Mouse (Mus musculus) A20 (cell line): ENCODE results near the gene Klhl12.
"Not testable (repeated sequence)": the region's sequence is repeated elsewhere in the genome, so short reads cannot be mapped to it uniquely, and the experiment has no call there.

Source experiments
- DNase-seq: peaks from one replicate; pipeline ENCODE4 v3.0.0-alpha.2; 2011; ENCODE audit warnings: low read depth, low spot score

Gene Klhl12

DNA sequence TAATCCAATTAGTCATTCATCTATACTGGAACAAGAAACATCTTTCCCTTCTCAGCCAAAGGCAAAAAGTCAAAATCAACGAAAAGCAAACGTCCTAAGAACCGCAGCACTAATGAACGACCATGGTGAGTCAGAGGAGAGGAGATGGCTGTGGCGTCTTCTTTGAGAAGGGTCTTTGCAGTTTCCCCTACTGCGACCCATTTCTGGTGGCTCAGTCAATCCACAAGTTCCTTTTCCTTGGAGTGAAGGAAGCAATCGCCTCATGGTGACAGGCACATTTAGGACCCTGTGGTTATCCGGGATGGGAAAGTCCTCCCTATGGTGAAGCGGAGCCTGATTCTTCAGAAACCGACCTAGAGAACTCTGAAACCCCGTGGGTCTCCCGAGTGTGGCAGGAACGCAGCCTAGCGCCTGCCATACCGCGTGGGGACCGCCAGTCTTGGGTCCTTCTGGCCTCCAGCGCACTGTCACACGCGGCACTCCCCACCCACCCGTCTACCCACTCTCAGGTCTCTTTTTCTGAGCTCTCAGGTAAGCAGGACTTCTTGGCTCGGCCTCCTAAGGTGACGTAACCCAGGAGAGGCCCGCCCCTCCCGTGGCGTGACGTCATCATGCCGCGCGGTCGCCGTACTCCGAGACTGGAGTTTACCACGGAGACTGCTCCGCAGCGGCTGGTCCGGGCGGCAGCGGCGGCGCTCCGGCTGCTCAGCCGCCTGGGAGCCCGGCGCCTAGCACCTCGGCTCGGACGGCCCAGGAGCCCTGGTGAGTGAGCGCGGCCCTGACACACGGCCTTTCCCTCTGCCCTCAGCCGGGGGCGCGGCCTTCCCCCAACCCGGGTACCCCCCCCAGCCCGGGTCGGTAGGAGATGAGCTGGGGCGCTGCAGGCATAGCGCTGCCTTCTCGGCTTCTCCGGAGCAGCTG, at the start of gene Klhl12:
Gene Klhl12, plus strand, starts transcription at position 628 of the 921 bp plus-strand sequence.
- DNase-seq: peak; percentile 96

DNA sequence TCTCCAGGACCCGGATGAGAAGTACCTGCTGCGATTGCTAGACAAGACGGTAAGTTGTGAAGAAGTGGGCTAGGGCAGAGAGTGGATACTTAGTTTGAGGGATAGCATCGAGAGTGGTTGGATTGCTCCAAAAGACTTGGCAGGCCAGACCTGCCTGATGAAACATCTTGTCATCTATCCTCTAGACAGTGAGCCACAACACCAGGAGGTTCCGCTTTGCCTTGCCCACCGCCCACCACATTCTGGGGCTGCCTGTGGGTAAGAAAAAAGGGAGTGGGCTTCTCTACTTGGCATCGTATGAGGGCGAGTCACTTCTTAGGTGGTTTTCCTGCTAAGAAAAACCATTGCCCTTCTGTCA, 48.9 kb upstream of the Klhl12 start:
- no peak for DNase-seq

DNA sequence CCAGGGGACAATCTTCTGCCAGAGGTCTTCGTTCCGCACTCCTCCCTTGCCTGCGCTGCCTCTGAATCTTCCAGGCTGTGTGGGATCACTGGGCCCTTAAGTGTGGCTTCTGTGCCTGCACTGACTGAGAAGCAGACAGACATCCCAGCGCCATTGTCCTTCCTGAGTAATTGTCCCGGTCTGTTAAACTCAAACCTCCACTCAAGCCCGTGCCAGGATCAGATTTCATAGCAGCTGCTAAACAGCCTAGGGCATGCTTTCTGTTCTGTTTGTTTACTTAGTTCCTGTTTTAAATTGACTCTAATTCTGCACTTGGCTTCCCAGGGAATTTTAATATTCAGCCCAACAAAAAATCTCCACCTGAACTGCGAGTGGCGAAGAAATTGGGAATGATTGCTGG, 47.3 kb upstream of the Klhl12 start:
- DNase-seq: no peak

DNA sequence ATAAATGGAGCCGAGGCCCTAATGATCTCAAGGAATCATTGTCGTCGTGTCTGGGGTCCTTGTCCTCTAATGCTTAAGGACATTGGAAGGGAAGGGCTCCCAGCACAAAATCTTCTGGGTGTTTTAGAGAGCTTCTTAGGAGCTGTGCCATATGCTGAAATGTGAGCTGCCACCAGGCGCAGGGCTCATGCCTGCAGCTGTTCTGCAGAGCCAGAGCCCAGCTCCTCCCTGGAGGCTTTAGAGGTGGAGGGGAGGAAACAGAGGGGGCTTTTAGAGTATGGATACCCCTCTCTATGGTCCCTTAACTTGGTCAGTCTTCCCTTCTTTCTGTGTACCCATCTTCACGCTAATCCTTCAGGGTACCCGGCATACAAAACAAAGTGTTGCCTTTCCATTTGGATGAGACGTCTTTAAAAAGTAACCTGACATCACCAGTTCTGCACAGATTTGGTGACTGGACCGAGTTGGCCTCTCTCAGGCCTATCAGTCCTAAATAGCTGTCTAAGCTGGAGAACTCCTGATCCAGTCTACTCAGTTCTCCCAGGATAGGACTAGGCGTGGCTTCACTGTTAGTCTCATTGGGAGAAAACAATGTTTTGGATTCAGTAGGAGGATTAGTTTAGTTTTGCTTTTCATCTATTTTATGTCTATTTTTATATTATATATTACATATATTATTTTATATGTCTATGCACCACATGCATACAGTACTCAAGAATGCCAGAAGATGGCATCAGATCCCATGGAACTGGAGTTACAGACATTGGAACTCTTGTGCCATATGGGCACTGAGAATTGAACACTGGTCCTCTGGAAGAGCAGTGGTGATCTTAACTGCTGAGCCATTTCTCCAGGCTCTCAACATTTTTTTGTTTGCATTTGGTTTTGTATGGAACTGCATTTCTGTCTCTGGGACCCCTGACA, 43.4 kb upstream of the Klhl12 start:
- no peak for DNase-seq

DNA sequence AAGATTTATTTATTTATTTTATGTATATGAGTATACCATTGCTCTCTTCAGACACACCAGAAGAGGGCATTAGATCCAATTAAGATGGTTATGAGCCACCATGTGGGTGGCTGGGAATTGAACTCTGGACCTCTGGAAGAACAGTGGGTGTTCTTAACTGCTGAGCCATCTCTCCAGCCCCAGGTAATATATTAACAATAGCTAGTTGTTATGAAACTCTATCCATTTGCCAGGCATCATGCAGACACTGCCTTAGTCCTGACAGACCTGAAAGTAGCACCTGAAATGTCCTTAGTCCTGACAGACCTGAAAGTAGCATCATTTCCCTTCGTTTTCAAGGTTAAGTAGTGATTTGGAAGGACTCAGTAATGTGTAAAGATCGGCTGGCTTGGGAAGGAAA, 41.3 kb upstream of the Klhl12 start:
- DNase-seq: no peak

DNA sequence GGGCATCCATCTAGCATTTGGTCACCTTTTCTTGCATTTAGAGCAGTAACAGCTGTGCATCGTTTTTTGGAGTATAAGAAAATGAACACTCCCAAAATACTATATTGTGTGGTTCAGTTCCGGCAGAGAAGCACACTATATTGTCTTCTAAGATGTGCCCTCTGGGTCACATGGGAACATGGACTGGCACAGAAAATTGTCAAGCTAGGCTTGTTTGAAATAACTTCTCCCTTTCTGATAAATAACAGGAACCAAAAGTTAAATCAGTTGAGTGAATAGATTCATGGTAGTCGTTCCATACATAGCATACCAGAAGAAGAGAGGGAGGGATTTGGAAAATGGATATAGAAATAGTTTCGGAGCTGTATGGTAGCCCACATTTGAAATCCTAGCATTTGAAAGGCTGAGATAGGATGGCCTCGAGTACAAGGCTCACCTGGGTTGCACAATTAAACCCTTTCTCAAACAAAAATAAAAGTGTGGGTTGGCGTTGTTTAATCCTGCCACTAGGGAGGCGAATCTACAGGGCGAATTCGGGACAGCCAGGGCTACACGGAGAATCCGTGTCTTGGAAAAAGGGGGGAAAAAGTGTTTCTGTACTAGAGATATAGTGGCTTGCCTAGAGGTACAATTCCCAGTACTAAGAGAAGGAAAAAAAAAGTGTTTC, 40.7 kb upstream of the Klhl12 start:
- DNase-seq: peak; percentile 57

DNA sequence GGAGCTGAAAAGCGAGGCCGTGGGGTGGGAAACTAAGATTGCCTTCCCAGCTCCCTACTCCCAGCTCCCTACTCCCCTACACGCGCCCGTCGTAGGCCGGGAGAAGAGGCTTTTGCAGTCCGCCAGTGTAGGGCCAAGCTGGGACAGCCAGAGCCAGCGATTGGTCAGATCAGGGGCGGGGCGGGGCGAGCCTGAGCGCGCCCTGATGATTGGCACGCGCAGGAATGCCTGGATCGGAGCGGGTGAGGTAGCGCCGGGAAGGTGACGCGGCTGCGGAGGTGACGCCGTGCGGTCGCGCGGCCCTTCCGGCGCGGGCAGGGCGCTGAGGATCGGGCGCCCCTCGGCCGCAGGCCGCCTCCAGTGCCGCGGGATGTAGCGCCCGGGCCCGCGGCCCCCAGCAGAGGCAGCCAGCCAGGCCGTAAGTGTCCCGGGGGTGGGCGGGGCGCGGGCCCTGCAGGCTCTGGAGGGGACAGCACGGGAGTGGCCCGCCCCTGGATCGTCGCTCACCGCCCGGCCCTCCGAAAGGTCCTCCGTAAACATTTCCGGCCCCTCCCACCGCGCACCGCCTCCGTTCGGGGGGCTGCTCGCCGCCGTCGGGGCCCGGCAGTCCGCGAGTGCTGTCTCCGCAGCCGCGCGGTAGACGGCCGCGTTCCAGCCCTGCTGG, 40.0 kb upstream of the Klhl12 start, which contains the start of gene Adipor1:
Gene Adipor1, plus strand, starts transcription at position 211 of the 664 bp plus-strand sequence.
- peak; percentile 96 for DNase-seq

DNA sequence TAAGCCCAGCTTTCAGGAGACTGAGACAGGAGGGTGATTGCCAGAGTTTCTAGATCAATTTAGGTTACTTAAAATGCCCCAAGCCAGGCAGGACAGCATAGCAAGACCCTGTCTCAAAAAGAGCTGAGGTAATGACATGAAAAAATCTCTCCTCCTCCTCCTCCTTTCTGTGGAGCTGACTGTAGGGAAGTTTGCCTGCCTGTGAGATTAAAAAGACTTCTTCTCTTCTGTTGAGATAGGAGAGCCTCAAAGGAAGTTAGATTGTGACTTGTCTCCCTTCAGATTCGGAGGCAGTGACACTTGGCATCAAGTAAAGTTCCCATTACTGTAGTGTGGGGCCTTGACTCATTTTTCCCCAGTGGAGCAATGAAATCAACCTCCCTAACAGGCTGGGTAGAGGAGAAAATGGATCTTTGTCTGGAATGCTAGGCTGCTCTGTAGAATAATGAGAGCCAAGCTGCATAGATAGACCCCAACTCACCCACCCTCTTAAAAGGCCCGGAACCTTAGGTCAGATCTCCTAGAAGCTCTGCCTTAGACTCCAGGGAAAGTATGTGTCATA, 36.8 kb upstream of the Klhl12 start:
- no peak for DNase-seq

DNA sequence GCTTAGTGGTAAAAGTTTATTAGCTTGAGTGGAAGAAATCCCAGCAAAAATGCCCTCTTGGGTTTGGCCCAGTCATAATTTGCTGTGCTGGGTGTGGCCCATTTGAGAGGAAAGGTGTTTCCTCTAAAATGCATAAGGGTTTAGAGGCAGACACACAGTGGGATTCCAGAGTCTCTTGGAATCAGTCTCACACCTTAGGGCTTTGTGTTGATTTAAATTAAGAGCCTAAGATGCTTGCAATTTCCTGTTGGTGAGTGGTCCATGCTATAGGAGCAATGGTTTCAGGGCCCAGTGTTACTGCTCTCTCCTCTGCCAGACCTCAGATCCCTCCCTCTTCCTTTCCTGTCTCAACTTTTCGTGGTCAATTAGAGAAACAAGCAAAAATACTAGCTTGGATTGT, 36.2 kb upstream of the Klhl12 start:
- DNase-seq: no peak

DNA sequence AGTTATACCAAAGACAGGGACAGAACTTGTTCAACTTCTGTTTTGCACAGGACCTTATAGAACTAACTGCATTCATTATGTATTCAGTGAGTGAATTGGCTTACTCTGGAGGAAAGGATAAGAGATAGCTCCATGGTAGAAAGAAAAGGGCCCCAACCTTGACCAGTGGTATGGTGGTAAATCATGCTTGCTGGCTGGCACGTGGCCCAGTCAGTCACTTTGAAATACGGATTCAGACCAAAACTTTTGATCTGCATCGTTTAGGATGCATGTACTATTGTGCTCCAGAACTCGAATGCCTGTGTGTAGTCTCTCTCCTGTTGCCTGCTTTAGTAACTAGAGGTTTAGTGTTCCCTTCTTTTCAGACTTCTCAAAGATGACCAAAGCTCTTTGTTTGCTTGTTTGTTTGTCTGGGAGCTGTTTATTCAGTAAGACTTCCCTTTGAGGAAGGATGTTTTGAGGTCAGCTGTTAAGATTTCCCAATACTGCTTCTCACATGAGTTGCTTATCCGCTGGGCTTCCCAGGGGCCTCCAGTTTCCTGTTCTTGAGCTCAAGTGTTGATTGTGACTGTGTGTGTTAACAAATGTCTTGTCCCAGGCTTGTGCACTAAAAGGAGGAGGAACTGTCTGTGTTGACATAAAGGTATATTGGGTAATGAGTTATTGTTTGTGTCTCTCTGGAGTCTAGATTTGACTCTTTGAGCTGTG, 35.4 kb upstream of the Klhl12 start:
- DNase-seq: no peak

DNA sequence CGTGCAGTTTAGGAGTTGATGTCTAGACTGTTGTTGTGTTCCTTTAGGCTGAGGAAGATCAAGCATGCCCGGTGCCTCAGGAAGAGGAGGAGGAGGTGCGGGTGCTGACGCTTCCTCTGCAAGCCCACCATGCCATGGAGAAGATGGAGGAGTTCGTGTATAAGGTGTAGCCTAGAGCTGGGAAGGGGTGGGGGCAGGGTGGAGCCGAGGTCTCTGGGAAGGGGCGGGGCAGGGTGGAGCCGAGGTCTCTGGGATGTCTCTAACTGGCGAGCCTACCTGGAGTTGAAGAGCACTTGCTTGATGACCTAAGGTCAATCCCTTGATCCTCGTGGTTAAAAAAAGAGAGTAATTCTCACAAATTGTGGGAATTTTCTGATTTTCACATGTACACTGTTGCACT, 31.4 kb upstream of the Klhl12 start:
- no peak for DNase-seq

DNA sequence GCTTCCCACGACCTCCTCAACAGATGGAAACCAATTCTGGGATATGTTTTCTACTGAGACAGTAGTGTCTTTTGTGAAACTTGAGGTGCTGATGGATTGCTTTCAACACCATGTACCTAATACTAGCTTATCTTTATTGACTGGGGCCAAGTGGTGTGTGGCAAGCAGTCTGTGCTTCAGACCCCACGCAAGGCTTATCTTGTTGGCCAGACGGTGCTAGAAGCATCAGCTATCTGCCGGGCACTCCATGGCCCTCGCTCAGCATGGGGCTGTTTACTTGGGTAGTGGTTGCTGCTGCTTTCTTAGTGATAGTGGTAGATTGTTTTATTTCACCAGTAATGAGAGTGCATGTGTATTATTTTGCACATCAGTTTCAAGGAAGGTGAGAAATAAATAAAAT, 29.0 kb upstream of the Klhl12 start:
- DNase-seq: no peak

DNA sequence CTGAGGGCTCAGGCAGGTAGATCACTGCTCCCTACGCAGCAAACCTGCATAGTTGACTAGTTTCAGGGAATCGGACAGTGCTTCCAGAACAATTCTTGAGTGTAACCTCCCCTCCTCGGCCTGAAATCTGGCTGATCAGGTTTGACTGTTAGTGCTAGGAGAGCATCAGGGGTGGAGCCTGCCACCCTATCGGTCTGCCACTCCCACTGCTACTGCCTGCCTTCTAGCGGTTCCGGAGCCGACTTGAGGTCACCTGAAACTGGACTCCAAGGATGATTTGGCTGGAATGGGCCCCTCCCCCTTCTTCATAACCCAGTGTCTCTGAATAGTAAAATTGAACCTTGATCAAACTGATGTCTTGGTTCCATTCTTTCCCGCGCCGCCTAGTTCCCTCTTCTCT, 22.3 kb upstream of the Klhl12 start:
- DNase-seq: no peak

DNA sequence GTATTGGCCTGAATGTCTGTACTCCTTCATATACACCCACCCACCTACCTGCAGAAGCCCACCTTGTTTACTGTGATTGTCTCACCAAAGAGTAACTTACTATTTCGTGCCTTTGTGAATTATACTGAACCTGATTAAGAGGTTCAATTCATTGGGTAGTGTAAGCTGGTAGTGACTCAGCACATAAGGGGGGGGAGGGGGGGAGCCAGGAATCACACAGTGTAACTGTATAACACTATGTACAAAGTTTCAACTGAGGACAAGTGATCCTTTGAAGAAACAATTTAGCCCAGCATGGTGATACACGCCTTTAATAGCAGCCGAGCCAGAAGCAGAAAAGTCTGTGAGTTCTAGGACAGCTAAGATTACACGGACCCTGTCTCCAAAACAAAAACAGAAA, 21.9 kb upstream of the Klhl12 start:
- DNase-seq: no peak

DNA sequence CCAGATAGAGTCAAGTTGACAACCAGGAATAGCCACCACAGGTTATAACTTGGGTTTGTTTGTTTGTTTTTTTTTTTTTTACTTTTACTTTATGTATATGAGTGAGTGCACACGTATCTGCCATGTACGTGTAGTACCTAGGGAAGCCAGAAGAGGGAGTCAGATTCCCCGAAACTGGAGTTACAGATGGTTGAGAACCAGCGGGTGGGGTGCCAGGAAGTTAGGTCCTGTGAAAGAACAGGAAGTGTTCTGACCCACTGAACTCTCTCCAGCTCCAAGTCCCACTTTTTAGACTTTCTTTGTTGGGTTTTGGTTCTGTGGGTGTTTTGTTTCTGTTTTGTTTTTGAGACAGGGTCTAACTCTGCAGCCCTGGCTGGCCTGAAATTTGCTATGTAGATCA, 19.9 kb upstream of the Klhl12 start:
- DNase-seq: peak; percentile 83

DNA sequence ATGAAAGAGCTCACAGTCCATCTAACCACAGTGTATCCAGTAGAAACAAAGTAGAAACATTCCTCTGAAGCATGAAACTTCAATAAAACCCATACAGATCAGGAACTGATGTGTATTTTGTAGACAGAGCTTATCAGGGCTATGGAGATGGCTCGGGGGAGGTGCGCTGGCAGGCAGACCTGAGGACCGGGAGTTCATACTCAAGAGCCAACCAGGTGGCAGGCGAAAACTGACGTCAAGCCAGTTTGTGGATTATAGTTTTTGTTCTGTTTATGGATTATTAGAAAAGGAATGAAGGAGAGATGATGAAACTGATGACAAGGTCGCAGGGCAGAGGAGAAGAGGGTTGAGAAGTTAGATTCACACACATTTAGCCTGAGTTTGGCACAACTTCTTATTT, 14.9 kb upstream of the Klhl12 start:
- no peak for DNase-seq

DNA sequence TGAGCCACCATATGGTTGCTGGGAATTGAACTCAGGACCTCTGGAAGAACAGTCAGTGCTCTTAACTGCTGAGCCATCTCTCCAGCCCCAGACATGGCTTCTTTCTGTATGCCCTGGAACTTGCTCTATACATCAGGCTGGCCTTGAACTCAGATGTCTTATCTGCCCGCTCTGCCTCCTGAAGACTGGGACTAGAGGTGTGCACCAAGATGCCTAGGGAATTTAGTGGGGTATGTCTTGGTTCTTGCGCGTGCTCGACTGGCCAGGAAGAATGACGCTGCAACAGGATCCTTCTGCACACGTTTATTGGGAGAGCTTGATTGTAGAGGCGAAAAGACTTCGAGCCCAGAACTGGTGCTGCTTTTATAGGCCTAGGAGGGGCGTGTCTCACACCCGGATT, 13.6 kb upstream of the Klhl12 start:
- not testable (repeated sequence) for DNase-seq

DNA sequence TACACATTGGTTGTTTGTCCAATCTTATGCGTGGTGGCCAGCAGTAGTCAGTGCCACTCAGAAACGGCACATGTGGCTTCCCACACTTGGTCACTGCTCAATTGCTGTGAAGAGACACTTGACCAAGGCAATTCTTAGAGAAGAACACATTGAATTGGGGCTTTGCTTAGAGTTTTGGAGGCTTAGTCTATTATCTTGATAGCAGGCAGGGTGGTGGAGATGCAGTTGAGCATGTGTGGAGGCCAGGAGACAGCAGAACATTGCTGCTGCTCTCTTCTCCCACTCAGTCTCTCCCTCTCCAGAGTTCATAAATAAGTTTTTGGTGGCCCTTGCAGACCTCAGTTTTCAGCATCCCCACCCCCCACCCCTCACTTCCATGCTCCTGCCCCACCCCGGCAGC, 12.9 kb upstream of the Klhl12 start:
- DNase-seq: no peak

DNA sequence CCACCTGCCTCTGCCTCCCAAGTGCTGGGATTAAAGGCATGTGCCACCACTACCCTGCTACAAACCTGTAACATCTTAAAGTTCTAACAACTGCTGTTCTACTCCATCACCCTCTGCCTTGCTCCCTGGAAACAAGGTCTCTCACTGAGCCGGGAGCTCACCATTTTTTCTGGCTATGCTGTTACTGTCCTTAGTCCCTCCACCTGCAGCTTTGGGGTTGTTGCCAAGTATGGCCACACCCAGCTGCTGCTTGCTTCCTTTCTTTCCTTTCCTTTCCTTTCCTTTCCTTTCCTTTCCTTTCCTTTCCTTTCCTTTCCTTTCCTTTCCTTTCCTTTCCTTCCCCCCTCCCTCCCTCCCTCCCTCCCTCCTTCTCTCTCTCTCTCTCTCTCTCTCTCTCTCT, 12.0 kb upstream of the Klhl12 start:
- not testable (repeated sequence) for DNase-seq

DNA sequence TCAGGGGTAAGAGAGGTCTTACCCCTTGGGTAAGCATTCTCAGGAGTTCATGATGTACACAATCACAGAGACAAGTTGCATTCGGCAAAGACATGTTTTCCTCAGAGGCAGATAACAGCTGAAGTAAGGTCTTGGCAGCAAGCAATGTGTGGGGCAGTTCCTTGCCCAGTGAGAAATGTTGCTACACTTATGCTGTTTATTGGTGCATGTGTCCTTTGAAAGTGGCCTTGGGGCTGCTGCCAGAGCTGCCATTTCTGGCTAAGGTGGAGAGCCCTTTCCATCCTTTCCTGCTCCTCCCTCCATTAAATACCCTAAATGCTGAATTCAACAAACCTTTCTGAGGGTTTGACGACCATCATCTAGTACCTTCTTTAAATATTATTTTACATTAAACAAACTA, 9.9 kb upstream of the Klhl12 start:
- no peak for DNase-seq
